Mouse (Mus musculus) forebrain, embryonic 13.5 days (tissue): Measurements from ENCODE around the gene Hoxd4. TPM values are rescaled to one million over a fixed set of nuclear protein-coding genes. Genes with fewer than 3 reads are reported as not detected.

ENCODE experiments used
- ATAC-seq: fragments of 200-750 bp; cut with Nextera tagmentation; 2 replicates; pipeline ENCODE4 v1.8.0; 2017
- H3K27ac ChIP-seq: fragments of 300-500 bp; sonication (generic); 2 replicates; pipeline ENCODE4 v1.5.1; 2015; ENCODE audit warnings: inconsistent platforms, mild to moderate bottlenecking, moderate library complexity
- H3K27me3 ChIP-seq: fragments of 300-500 bp; sonication (generic); 2 replicates; pipeline ENCODE4 v1.6.1; 2015; ENCODE audit warnings: mild to moderate bottlenecking, inconsistent platforms
- H3K36me3 ChIP-seq: fragments of 300-500 bp; sonication (generic); 2 replicates; pipeline ENCODE4 v1.6.1; 2015; ENCODE audit warnings: mild to moderate bottlenecking, inconsistent platforms; ENCODE audit not compliant: poor library complexity, severe bottlenecking
- H3K4me1 ChIP-seq: fragments of 300-500 bp; sonication (generic); 2 replicates; pipeline ENCODE4 v1.6.1; 2015; ENCODE audit warnings: inconsistent platforms
- H3K4me2 ChIP-seq: fragments of 300-500 bp; sonication (generic); 2 replicates; pipeline ENCODE4 v1.6.1; 2015; ENCODE audit warnings: inconsistent platforms, mild to moderate bottlenecking, moderate library complexity
- H3K4me3 ChIP-seq: fragments of 300-500 bp; sonication (generic); 2 replicates; pipeline ENCODE4 v1.5.1; 2015; ENCODE audit warnings: mild to moderate bottlenecking, inconsistent platforms
- H3K9ac ChIP-seq: fragments of 300-500 bp; sonication (generic); 2 replicates; pipeline ENCODE4 v1.6.1; 2015; ENCODE audit warnings: mild to moderate bottlenecking, inconsistent platforms
- H3K9me3 ChIP-seq: fragments of 300-500 bp; sonication (generic); replicated peaks from 2 replicates; pipeline ENCODE4 v1.6.1; 2016; ENCODE audit warnings: inconsistent platforms
- WGBS: fragments of 180-500 bp; shearing (Covaris S2); methylation state at CpG from one replicate; pipeline ENCODE4 v1.1.7; 2015; 5-methylcytosine and 5-hydroxymethylcytosine counted together
- polyA plus RNA-seq: library from polyadenylated mRNA; unstranded; fragments of >200 nt; fragmentation: Nextera tagmentation; extraction: Ambion mirVana; gene quantifications from 2 replicates; pipeline ENCODE4 v1.2.1, GENCODE M21; 2015

The Hoxd4 gene
- polyA plus RNA-seq, 1 experiment from 2014 or later = not detected

DNA sequence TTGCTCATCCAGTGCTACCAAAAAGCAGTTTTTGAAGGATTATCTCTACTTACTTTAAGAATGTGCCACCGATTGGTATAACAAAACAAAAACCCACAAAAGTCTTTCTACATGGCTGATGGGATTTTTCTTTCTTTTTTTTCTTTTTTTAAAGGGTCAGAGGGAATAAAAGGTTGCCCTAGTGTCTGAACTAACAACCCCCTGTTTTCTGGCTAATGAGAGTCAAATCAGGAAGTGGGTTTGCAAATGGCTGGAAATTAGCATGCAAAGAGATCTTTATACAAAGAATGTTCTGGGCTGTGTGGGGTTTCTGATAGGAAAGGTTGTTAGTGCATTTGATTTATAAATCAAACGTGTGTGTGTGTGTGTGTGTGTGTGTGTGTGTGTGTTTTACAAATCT lies 8.7 kb downstream of the Hoxd4 start:
- no peak overlapping the region for H3K9ac ChIP-seq
- H3K9me3 ChIP-seq = no peaks in the 10 kb centered on the region
- WGBS = 3% methylated on average over 2 of the region's 2 CpGs
- no peak overlapping the region for H3K4me2 ChIP-seq
- H3K36me3 ChIP-seq = no peaks in the 10 kb centered on the region
- no peak overlapping the region for H3K27ac ChIP-seq
- no peak overlapping the region for H3K4me3 ChIP-seq
- 0 out of 2 replicates have a peak, but pooled peaks cover 5% of the 10 kb centered on the region for H3K4me1 ChIP-seq
- ATAC-seq = no peak
- H3K27me3 ChIP-seq = peaks cover 100% of the 10 kb centered on the region

GRCm38 (mm10) chr2:74720955-74721491 lies 9.3 kb downstream of the Hoxd4 start:
- WGBS = 0% methylated on average over 5 of the region's 5 CpGs
- H3K4me1 ChIP-seq = 0 out of 2 replicates have a peak, but pooled peaks cover under 1% of the 10 kb centered on the region
- H3K27ac ChIP-seq = no peak overlapping the region
- H3K9me3 ChIP-seq = no peaks in the 10 kb centered on the region
- no peak overlapping the region for H3K4me3 ChIP-seq
- H3K27me3 ChIP-seq = peaks cover 100% of the 10 kb centered on the region
- no peaks in the 10 kb centered on the region for H3K36me3 ChIP-seq
- H3K9ac ChIP-seq = no peak overlapping the region
- no peak overlapping the region for H3K4me2 ChIP-seq
- ATAC-seq = no peak

DNA sequence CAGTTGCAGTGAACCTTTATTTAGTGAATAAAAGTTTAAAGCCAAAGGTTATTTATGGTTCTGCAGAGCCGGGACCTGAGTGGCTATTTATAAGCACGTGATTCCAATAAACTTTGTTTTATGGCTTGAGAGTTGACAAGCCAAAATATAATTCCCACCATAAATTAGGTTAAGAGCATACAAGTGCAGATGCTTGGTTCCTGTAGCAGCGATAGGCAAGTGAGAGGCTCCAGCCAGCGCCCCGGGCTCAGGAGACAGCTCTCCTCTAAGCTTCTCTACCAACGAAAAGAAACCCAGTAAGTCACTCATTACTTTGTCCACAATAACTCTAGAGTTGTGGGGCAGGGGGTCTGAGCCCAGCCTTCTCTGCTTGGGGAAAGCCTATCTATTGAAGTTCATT lies 10.2 kb downstream of the Hoxd4 start:
- Histone ChIP-seq H3K4me3 (no peak overlapping the region), H3K27me3 (peaks cover 100% of the 10 kb centered on the region), H3K9ac (no peak overlapping the region), H3K27ac (no peak overlapping the region), H3K36me3 (no peaks in the 10 kb centered on the region), H3K9me3 (no peaks in the 10 kb centered on the region), H3K4me1 (no peaks in the 10 kb centered on the region), H3K4me2 (no peak overlapping the region)
- ATAC-seq = no peak
- WGBS = 6% methylated on average over 6 of the region's 6 CpGs

GRCm38 (mm10) chr2:74722949-74723348 lies 11.2 kb downstream of the Hoxd4 start:
- 3% methylated on average over 8 of the region's 8 CpGs for WGBS
- Histone ChIP-seq H3K4me2 (no peak overlapping the region), H3K36me3 (no peaks in the 10 kb centered on the region), H3K9me3 (no peaks in the 10 kb centered on the region), H3K27me3 (peaks cover 100% of the 10 kb centered on the region), H3K4me3 (no peak overlapping the region), H3K9ac (no peak overlapping the region), H3K4me1 (0 out of 2 replicates have a peak, but pooled peaks cover 2% of the 10 kb centered on the region), H3K27ac (no peak overlapping the region)
- ATAC-seq = no peak

GRCm38 (mm10) chr2:74724244-74725015 lies 12.7 kb downstream of the Hoxd4 start:
- 7% methylated on average over 7 of the region's 7 CpGs for WGBS
- Histone ChIP-seq H3K4me1 (0 out of 2 replicates have a peak, but pooled peaks cover 2% of the 10 kb centered on the region), H3K9ac (no peak overlapping the region), H3K27me3 (peaks cover 100% of the 10 kb centered on the region), H3K4me3 (no peak overlapping the region), H3K36me3 (no peaks in the 10 kb centered on the region), H3K27ac (no peak overlapping the region), H3K4me2 (no peak overlapping the region), H3K9me3 (no peaks in the 10 kb centered on the region)
- no peak for ATAC-seq

DNA sequence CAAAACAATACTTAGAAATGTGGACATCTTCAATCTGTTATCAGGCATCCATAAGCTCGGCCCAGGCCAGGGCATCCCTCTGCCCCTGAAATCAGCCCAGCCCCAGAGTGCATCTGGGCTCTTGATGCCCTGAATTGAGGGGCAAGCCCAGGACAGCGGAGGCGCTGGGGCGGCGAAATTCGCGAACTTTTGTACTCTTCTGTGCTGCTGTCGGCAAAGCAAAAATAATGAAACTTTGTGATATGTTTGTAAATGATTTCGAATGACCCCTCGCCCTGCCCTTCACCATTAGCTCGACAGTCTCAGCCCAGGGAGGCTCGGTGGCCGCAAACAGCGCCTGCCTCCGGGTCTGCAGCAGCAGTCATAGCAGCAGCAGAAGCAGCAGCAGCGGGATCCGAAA lies 13.4 kb downstream of the Hoxd4 start:
- H3K9ac ChIP-seq = no peak overlapping the region
- WGBS = under 1% methylated on average over 17 of the region's 17 CpGs
- no peaks in the 10 kb centered on the region for H3K9me3 ChIP-seq
- H3K4me3 ChIP-seq = no peak overlapping the region
- H3K36me3 ChIP-seq = no peaks in the 10 kb centered on the region
- H3K4me1 ChIP-seq = 0 out of 2 replicates have a peak, but pooled peaks cover 2% of the 10 kb centered on the region
- H3K27ac ChIP-seq = no peak overlapping the region
- no peak for ATAC-seq
- H3K4me2 ChIP-seq = no peak overlapping the region
- peaks cover 99% of the 10 kb centered on the region for H3K27me3 ChIP-seq

- H3K4me2 ChIP-seq = peak within 1 kb of the TSS; percentile 22; the same call in 1 of the 2 replicates
- ATAC-seq = no peak
- H3K36me3 ChIP-seq = no peaks in the 10 kb centered on the region
- H3K9me3 ChIP-seq = no peaks in the 10 kb centered on the region
- 2% methylated on average over 5 of the region's 5 CpGs for WGBS
- H3K27ac ChIP-seq = no peak within 1 kb of the TSS
- 0 out of 2 replicates have a peak, but pooled peaks cover 2% of the 10 kb centered on the region for H3K4me1 ChIP-seq
- no peak within 1 kb of the TSS for H3K9ac ChIP-seq
- H3K27me3 ChIP-seq = peaks cover 99% of the 10 kb centered on the region
- peak within 1 kb of the TSS; percentile 3; the same call in 1 of the 2 replicates for H3K4me3 ChIP-seq
Observed at GRCm38 (mm10) chr2:74726551-74726950, 14.8 kb downstream of the Hoxd4 start, which contains the start of gene Gm28230. Gm28230 (plus strand) TSS chr2:74726728.

GRCm38 (mm10) chr2:74726973-74727639 lies 15.4 kb downstream of the Hoxd4 start:
- Histone ChIP-seq H3K9ac (no peak overlapping the region), H3K9me3 (no peaks in the 10 kb centered on the region), H3K27me3 (peaks cover 99% of the 10 kb centered on the region), H3K4me3 (peak overlapping the region; percentile 3; the same call in 1 of the 2 replicates), H3K4me2 (peak overlapping the region; percentile 22; the same call in 1 of the 2 replicates), H3K36me3 (no peaks in the 10 kb centered on the region), H3K27ac (no peak overlapping the region), H3K4me1 (0 out of 2 replicates have a peak, but pooled peaks cover 2% of the 10 kb centered on the region)
- ATAC-seq = no peak
- WGBS = under 1% methylated on average over 40 of the region's 43 CpGs

GRCm38 (mm10) chr2:74727640-74728302 lies 16.0 kb downstream of the Hoxd4 start:
- Histone ChIP-seq H3K4me2 (no peak overlapping the region), H3K27me3 (peaks cover 99% of the 10 kb centered on the region), H3K4me3 (peak overlapping the region; percentile 3; the same call in 1 of the 2 replicates), H3K36me3 (no peaks in the 10 kb centered on the region), H3K4me1 (peaks cover 2% of the 10 kb centered on the region; the same call in 1 of the 2 replicates), H3K9me3 (no peaks in the 10 kb centered on the region), H3K27ac (no peak overlapping the region), H3K9ac (no peak overlapping the region)
- ATAC-seq = no peak
- under 1% methylated on average over 25 of the region's 25 CpGs for WGBS

- H3K36me3 ChIP-seq = no peaks in the 10 kb centered on the region
- no peaks in the 10 kb centered on the region for H3K9me3 ChIP-seq
- peaks cover 2% of the 10 kb centered on the region; the same call in 1 of the 2 replicates for H3K4me1 ChIP-seq
- 0% methylated on average over 13 of the region's 13 CpGs for WGBS
- H3K9ac ChIP-seq = no peak overlapping the region
- H3K27me3 ChIP-seq = peaks cover 99% of the 10 kb centered on the region
- no peak for ATAC-seq
- no peak overlapping the region for H3K4me2 ChIP-seq
- H3K27ac ChIP-seq = no peak overlapping the region
- H3K4me3 ChIP-seq = no peak overlapping the region
Observed at GRCm38 (mm10) chr2:74728303-74728680, 16.6 kb downstream of the Hoxd4 start.

DNA sequence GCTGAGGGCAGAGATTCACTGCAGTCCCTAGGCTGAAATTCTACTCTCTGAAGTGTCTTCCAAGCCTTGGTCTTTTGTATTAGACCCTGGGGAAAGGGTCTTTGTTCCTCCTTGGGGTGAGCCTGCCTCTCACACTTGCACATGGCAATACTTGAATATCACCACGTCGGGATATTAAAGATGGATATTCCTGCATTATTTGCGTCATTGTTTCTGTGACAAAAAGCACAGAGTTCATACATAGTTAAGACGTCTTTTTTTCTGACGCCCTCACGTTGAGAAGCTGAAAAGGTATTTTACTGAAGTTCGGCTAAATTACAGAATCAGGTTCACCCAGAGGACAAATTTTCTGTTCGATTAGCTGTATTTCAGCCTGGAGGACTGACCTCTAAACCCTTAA lies 18.6 kb downstream of the Hoxd4 start:
- under 1% methylated on average over 8 of the region's 8 CpGs for WGBS
- Histone ChIP-seq H3K27ac (no peak overlapping the region), H3K4me3 (no peak overlapping the region)

More for the DNA sequence above, 18.6 kb downstream of the Hoxd4 start:
- Histone ChIP-seq H3K27me3 (peaks cover 99% of the 10 kb centered on the region), H3K36me3 (no peaks in the 10 kb centered on the region), H3K4me1 (peaks cover 2% of the 10 kb centered on the region; the same call in 1 of the 2 replicates), H3K9ac (no peak overlapping the region), H3K9me3 (no peaks in the 10 kb centered on the region), H3K4me2 (no peak overlapping the region)
- ATAC-seq = no peak
